ENCODE assay signal across 8 mouse cellular contexts in the genomic region with DNA sequence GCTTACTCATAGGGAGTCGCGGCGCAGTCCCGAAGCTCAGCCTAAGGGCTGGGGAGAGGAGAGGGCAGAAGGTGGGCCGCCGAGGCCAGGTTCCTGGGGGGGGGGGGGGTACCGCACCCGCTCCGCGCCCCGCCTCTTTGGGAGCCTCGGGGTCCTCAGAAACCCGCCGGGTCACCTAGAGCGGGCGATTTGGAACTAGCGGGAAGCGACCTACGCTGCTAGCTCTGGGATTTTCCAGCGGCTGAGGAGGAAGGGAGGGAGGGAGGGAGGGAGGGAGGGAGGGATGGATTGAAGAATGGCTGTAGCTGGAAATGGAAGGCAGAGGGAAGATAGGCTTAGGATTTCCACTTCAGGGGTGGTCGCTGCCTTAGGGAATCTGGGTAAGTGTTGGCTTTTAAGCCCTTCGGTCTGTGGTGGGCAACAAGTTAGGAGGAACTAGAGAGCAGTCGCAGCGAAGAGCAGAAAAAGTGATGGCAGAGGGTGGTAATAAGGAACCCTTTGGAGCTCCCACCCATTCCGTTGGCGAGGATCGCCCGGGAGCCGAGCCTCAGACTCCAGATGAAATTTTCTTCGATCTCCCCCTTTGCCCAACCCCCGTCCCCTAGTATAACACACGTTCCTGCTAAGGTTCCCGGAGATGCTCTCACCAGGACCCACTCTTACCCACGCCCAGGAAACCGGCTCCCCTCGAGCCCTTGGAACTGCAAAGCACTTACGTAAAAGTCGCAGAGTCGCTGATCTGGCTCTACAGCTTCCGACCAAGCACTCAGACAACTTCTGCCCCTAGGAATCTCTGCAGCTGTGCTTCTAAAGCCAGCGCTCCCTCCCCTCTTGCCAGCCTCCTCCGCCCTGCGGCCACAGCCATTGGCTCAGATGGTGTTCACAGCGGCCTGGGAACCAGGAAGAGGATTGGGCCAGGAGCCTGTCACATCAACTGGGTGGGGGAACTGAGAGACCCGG. TPM values are rescaled to one million over a fixed set of nuclear protein-coding genes. Genes with fewer than 3 reads are reported as not detected.
DNase-seq lines count a peak whose midpoint lies in the region; ATAC-seq and TF ChIP-seq lines count a peak whose summit lies in the region.

TSS of gene Pls3 (minus strand) at position 851 of the 960 bp plus-strand sequence.

- no peaks in the 10 kb centered on the region for H3K27me3 ChIP-seq in forebrain, postnatal 0 days (ENCODE audit: insufficient read depth, low read length)
- H3K27me3 ChIP-seq in liver, embryonic 15.5 days: peaks cover 8% of the 10 kb centered on the region
- no peaks in the 10 kb centered on the region for H3K27me3 ChIP-seq in neural tube, embryonic 13.5 days

- 20% methylated on average over 44 of the region's 45 CpGs for WGBS in forebrain, postnatal 0 days
- 14% methylated on average over 44 of the region's 45 CpGs for WGBS in large intestine, adult 2 months
- 8% methylated on average over 45 of the region's 45 CpGs for WGBS in liver, embryonic 15.5 days (ENCODE audit: insufficient replicate concordance)
- WGBS in neural tube, embryonic 13.5 days: 11% methylated on average over 38 of the region's 45 CpGs

- H3K4me1 ChIP-seq in forebrain, postnatal 0 days (ENCODE audit: insufficient read depth): no peaks in the 10 kb centered on the region
- H3K4me1 ChIP-seq in liver, embryonic 15.5 days (replicated peaks): no peaks in the 10 kb centered on the region
- H3K4me1 ChIP-seq in neural tube, embryonic 13.5 days (replicated peaks): peaks cover 5% of the 10 kb centered on the region; the same call in 1 of the 2 replicates

- DNase-seq in Muller cell, postnatal 12 days (ENCODE audit: inconsistent ontology term): peak; percentile 93
- DNase-seq in cerebellum, adult 18-20 months: peak; percentile 75 to 93
- DNase-seq in forebrain, postnatal 0 days: peak; percentile 86
- peak; percentile 82 for DNase-seq in heart, postnatal 25 days (ENCODE audit: low spot score)
- peak; percentile 42 for DNase-seq in large intestine, adult 2 months (ENCODE audit: low read depth, low spot score)
- DNase-seq in thymus, adult 18-20 months: peak; percentile 13 to 43

- intact Hi-C loops in heart, postnatal 25 days (cut with DNase I): loop anchor here (5.0 to 10.0 kb wide), 4 partner anchors 42 to 328 kb away; no protein-coding TSS in a partner anchor

- H3K27ac ChIP-seq in forebrain, postnatal 0 days (ENCODE audit: low read depth, low read length): 0 out of 2 replicates have a peak within 1 kb of the TSS, but pooled peaks have one; percentile 23
- no peak within 1 kb of the TSS for H3K27ac ChIP-seq in liver, embryonic 15.5 days (replicated peaks)
- H3K27ac ChIP-seq in neural tube, embryonic 13.5 days (replicated peaks): peak within 1 kb of the TSS; percentile 65

- no peaks in the 10 kb centered on the region for H3K36me3 ChIP-seq in forebrain, postnatal 0 days (ENCODE audit: insufficient read depth)
- H3K36me3 ChIP-seq in liver, embryonic 15.5 days (replicated peaks): no peaks in the 10 kb centered on the region
- no peaks in the 10 kb centered on the region for H3K36me3 ChIP-seq in neural tube, embryonic 13.5 days

- H3K4me3 ChIP-seq in forebrain, postnatal 0 days (ENCODE audit: low read depth, low read length): peak within 1 kb of the TSS; percentile 45
- H3K4me3 ChIP-seq in liver, embryonic 15.5 days (replicated peaks): peak within 1 kb of the TSS; percentile 49
- peak within 1 kb of the TSS; percentile 49 for H3K4me3 ChIP-seq in neural tube, embryonic 13.5 days

- ATAC-seq in forebrain, postnatal 0 days: peak; percentile 99
- ATAC-seq in liver, embryonic 15.5 days (ENCODE audit: insufficient read depth): peak; percentile 82
- ATAC-seq in neural tube, embryonic 13.5 days (ENCODE audit: low read depth): peak; percentile 100

- TF ChIP-seq CTCF in forebrain, postnatal 0 days (IDR thresholded peaks at IDR 0.05; ENCODE audit: low read depth): no peak

- H3K9me3 ChIP-seq in forebrain, postnatal 0 days (ENCODE audit: low read length): no peaks in the 10 kb centered on the region
- no peaks in the 10 kb centered on the region for H3K9me3 ChIP-seq in liver, embryonic 15.5 days (replicated peaks)
- no peaks in the 10 kb centered on the region for H3K9me3 ChIP-seq in neural tube, embryonic 13.5 days

- H3K9ac ChIP-seq in forebrain, postnatal 0 days: peak within 1 kb of the TSS; percentile 53
- no peak within 1 kb of the TSS for H3K9ac ChIP-seq in liver, embryonic 15.5 days
- H3K9ac ChIP-seq in neural tube, embryonic 13.5 days: peak within 1 kb of the TSS; percentile 68

- H3K4me2 ChIP-seq in forebrain, postnatal 0 days (ENCODE audit: low read depth): peak within 1 kb of the TSS; percentile 55
- H3K4me2 ChIP-seq in liver, embryonic 15.5 days: peak within 1 kb of the TSS; percentile 66
- peak within 1 kb of the TSS; percentile 66 for H3K4me2 ChIP-seq in neural tube, embryonic 13.5 days

RNA-seq across cellular contexts. Expression of gene Pls3, which starts in this region (rescaled TPM):
- 25.9 and 26.6 TPM in 2 replicates for total RNA-seq in forebrain, postnatal 0 days (2014; rRNA removed)
- 43.1 and 45.9 TPM in 2 replicates for polyA plus RNA-seq in forebrain, postnatal 0 days (2015; fragmentation: Nextera tagmentation; extraction: Ambion mirVana)
- total RNA-seq in heart, postnatal 25 days (2021): 10 to 100 TPM; 42.2 to 51.2 TPM
- polyA plus RNA-seq in large intestine, adult 2 months (2012; rRNA removed): 3.4 and 3.8 TPM in 2 replicates
- polyA plus RNA-seq in liver, embryonic 15.5 days (2015; fragmentation: Nextera tagmentation; extraction: Ambion mirVana): 5.2 and 6.5 TPM in 2 replicates
- 40.2 and 46.2 TPM in 2 replicates for polyA plus RNA-seq in neural tube, embryonic 13.5 days (2015; fragmentation: Nextera tagmentation; extraction: Ambion mirVana)

Comparison
In these comparisons a context has a peak if more than half of its experiments do, and no peak if none do; other contexts are left out.
1. DNase-seq: peak in every context shown above with its lines; median percentile 93 in Muller cell, postnatal 12 days; 86 in forebrain, postnatal 0 days; 84 in cerebellum, adult 18-20 months; 82 in heart, postnatal 25 days; 42 in large intestine, adult 2 months; 28 in thymus, adult 18-20 months.